Mouse (Mus musculus) WW6 (cell line): ENCODE results near the gene Mtfmt.

ENCODE experiments used
- DNase-seq: peaks from one replicate; pipeline ENCODE4 v3.0.0-alpha.2; 2013; ENCODE audit warnings: low read depth, low spot score

The Mtfmt gene

DNA sequence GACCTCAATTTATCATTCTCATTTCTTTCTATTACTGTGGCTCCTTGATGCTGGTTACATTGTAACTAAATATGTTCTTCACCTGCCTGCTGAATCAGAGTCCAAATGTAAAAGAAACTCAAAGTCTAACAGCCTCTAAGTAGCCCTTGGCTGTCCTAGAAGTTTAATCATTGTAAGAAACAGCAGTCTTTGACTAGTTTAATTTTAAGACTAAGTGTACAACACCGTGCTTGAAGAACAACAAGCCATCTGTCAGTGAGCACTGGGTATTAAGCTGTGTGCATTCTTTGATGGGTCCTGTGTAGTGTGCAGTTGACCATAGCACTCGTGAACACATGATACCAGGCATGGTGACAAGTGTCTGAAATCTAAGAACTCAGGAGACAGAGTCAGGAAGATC, 8.1 kb upstream of the Mtfmt start:
- DNase-seq: no peak

DNA sequence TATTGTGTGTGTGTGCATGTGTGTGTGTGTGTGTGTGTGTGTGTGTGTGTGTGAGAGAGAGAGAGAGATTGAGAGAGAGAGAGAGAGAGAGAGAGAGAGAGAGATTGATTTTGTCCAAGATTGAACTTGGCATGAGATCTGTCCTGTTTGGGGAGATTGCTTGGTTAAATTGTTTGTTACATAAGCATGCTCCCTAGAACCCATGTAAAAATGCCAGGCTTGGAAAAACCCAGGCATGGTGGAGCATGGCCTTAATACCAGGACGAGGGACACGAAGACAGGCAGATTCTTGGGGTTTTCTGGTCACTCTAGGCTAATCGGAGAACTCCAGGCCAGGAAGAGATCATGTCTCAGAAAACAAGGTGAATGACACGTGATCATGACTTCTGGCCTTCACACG, 7.6 kb upstream of the Mtfmt start:
- no peak for DNase-seq

DNA sequence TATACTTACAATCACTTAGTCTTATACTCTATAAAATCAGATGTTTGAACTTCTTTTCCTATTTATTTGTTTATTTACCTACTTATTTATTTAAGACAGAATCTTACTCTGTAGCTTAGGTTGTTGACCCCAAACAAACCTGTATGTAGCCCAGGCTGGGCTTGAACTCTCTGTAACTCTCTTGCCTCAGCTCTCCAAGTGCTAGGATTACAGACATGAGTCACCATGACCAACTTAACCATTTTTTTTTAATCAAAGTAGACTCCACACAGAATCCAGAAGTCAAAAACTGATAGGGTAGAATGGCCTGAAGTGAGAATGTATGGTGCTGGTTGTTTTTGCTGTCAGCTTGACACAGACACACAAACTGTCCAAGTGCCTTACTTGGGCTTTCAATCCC, 5.2 kb upstream of the Mtfmt start:
- no peak for DNase-seq

DNA sequence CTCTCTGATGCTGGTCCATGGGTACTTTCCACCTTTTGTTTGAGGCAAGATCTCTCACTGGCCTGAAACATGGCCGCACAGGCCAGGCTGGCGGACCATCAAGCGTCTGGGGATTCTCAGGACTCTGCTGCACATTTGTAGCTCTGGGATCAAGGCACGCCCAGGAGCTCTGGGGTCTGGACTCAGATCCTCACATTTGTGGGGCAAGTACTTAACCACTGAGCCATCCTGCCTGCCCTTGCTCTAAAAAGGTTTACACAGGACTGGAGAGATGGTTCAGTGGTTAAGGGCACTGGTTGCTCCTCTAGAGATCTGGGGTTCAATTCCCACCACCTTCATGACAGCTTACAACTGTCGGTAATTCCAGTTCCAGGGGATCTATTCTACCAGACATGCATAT, 4.7 kb upstream of the Mtfmt start:
- DNase-seq: no peak

DNA sequence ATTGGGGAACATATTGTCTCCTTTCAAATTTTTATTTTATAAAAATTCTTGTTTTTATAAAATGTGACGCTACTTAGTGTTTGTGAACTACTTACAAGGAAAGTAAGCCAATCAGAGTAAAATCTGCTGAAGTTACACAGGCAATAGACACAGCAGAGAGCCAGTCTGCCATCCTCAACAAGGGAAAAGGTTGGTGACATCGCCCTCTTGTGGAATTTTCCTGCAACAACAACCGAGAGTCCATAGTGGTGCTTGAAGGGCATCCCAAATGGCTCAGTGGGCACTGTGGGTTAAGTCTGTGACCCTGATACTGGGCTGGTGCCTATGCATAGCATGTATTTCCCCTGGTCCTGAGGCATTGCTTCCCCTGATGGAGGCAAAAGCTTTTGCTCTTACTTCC, 3.3 kb upstream of the Mtfmt start:
- peak; percentile 47 for DNase-seq

DNA sequence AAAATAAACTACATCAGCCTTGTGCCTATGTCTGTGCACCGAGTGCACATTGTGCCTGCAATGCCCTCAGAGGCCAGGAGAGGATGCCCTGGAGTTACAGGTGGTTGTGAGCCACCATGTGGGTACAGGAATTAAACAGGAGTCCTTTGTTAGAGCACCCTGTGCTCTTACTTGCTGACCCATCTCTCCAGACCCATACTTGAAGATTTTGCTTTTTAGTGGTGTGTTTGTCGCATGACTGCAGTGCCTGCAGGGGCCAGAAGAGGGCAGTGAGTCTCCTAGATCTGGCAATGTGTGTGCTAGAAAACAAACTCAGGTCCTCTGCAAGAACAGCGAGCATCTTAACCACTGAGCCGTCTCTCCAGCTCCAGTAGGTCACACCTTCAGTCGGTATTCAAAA, 1.4 kb upstream of the Mtfmt start:
- peak; percentile 59 for DNase-seq

DNA sequence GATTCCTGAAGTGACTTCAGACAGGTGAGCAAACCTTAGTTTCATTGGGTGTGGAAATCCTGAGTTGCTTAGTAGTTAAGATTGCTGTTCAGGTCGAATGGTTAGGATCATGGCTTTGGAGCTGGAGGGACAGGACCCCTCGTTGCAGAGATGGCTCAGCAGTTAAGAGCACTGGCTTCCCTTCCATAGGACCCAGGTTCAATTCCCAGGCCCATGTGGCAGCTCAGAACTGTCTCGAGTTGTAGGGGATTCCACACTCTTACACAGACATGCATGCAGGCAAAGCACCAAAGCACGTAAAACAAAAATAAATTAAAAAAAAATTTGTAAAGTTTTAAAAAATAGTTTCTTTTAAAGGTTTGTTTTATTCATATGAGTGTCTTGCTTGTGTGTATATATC, 371 bp upstream of the Mtfmt start:
- no peak for DNase-seq

DNA sequence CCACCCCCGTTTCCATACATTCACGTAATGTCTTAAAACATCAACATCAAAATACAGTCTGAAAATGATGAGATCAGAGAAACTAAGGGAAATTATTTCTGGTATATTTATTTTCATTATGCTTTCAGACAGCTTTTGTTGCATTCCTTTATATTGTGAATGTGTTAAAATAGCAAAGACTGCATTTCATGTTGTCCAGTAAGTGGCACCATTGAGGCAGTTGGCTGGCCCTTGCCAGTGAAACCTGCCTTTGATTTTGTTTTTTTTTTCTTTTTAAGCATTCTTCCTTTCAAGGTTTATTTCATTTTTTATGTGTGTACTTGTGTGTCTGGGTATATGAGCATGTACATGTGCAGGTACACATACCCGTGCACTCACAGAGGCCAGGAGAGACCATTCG, 9.1 kb downstream of the Mtfmt start:
- no peak for DNase-seq

DNA sequence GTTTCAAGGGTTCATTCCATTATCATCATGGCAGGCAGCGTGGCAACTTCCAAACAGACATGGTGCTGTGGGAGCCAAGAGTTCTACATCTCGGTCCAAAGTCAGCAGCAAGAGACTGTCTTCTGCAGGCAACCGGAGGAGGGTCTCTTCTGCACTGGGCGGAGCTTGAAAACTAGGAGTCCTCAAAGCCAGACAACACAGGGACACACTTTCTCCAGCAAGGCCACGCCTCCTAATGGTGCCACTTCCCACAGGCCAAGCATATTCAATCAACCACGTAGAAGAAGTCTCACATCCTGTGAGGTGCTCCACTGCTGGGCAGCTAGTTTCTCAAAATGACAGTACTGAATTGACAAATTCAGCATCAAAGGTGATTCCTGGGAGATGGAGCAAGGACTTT, 12.4 kb downstream of the Mtfmt start:
- DNase-seq: no peak

DNA sequence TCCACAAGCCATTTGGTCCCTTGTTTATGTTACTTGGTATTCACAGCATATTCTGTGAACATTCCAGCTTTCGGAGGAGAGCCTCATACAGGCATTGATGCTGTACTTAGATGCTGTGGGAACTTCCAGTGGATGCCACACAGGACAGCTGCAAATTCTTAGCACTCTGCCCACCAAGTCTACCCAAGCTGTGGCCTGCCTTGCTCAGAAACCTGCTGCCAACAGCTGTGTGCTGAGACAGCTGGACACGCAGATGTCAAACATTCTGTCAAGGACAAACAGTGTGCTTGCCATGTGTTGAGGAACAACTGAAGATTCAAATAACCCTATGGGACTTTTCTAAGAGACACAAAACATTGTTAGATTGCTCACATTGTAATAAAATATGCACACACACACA, 23.4 kb downstream of the Mtfmt start:
- no peak for DNase-seq

DNA sequence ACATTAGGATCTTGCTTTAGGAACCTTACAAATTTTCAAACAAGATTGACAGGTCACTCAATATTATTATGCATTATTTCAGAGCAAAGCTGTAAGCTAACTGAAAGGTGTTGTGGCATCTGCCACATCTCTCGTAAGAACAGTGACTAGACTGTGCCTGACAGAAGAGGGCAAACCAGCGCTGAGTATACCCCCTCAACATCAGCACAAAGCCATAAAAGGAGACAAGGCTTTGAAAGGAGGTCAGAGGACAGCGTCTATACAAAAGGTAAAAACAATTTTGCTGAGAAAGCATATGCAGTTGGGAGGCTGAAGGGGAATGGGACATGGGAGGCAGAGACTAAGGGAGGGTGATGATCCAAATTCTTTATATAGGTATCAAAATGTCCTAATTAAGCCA, 24.6 kb downstream of the Mtfmt start:
- DNase-seq: no peak

DNA sequence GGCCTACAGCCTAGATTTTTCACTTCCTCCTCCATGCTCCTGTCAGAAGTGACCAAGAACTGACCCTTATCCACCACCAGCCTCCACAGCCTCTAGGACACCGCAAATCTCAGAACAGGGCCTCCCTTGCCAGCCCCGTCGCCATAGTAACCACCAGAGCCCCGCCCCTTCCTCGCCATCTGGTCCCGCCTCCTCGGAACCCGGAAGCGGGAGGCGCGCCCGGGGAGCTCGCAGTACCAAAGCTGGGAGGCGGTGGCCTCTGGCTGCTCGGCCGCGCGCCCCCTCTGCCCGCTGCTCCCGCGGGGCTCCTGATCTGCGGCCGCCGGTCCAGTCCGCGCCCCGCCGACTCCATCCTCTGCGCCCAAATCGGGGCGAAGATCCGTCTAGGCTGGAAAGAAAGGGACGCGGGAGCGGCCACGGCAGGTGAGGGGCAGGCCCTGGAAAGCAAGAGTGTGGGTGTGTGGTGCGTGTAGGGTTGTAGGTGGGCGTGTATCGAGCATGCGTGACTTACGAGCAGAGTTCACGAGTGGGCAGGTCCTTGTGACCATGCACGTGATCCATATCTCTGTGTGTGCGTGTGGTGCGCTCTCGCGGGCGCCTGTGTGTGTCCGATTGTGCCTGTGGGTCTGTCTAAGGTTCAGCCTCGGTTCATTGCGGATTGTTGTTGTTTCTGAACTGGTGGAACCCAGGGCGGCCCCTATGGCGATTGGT, 25.3 kb downstream of the Mtfmt start, which contains the start of gene Spg21:
Spg21 (plus strand) TSS at position 216 of the 711 bp plus-strand sequence.
- peak; percentile 80 for DNase-seq

DNA sequence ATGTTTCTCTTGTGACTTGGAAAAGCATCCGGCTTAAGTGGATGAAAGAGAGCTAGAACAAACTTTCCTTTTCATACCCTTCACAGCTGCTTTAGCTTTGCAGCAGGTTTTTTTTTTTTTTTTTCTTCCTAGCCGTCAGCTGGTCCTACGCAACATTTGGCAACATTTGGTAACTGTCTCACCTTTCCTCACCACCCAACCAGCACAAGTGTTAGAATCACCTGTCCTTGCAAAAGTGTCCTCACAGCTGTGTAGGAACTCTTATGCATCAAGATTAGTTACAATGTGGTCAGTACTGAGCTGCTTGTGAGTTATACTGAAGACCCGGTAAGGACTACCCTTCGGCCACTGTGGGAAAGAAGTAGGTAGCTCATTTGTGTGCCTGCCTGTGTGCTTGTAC, 27.0 kb downstream of the Mtfmt start:
- DNase-seq: no peak

DNA sequence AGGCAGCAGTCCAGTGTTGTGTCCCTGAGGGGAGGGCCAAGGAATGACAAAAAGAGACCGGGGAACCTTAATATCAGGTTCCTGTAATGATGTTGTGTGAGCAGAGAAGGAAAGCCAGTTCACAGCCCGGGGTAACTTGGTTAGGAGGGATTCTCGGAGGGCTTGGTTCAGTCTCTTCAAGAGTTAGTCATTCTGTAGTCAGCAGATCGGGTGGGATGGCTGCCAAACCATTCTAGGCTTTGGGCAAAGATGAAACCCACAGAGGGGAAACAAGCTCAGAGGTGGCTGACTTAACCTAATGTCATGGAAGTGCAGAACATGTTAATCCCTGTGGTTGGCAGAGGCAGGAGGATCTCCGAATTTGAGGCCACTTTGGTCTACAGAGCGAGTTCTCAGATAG, 28.6 kb downstream of the Mtfmt start:
- no peak for DNase-seq

DNA sequence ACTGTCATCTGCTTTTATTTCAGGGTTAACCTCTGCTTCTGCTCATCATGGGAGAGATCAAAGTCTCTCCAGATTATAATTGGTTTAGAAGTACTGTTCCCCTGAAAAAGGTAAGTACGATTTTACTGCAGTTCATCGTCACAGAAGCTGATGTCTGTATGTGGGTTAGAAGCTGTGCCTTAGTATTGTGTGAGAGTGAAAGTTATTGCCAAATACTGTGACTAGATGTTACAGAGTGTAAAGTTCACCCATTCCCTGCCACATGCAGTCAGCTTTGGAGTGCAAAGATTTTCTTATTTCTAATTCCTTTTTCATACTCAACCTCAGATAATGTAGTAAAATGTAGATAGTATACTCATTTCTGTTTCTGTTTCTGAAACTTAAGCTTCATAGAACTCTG, 29.7 kb downstream of the Mtfmt start:
- DNase-seq: no peak

DNA sequence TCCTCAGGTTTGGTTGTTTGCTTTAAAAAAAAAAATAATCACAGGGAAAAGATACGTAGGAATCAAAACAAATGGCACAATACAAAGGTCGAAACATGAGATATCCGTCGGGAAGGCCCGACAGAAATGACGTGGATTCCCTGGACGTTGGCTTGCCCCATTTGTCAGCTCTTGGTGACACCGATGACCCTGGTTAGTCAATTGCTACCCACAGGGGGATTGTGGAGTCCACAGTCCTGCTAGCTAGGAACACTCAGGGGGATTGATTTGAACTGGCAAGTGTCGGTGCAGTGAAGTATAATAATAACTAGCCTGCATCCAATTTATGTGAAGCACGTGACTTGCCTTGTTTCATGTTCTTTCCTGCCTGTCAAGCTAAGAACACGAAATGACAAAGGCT, 32.1 kb downstream of the Mtfmt start:
- DNase-seq: no peak

DNA sequence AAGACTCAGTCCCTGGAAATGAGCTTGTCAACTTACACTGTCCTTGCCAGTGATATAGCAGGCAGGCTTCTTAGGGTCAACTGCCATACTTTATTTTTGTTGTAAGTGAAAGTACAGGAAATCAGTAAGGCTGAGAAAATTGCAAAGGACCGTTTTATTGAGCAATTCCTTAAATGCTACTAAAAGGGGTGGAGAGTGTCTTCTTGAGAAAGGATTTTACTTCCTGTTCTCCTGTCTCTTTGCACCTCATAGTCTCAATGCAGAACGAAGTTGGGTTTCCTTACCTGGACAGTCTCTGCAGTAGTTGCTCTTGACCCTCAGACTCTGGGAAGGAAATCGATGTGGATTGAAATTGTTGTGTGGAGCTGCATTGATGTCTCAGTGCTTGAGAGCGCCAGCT, 37.2 kb downstream of the Mtfmt start:
- no peak for DNase-seq

DNA sequence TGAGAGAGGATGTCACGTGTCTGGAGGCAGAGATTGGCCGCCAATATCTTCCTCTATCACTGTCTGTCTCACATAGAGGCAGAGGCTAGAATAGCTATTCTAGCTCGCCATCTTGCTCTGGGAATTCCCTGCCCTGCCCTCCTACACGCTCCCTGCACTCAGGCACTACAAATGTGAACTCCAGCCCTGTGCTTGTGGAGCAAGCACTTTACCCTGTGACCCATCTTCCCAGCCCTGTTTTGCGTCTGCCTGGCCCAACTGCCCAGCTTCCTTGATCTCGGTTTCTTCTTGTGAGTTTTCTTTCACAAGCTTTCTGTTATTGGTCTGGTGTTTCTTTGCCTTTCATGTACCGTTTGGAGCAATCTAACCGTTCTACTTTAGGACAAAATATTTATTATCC, 43.6 kb downstream of the Mtfmt start:
- DNase-seq: no peak

DNA sequence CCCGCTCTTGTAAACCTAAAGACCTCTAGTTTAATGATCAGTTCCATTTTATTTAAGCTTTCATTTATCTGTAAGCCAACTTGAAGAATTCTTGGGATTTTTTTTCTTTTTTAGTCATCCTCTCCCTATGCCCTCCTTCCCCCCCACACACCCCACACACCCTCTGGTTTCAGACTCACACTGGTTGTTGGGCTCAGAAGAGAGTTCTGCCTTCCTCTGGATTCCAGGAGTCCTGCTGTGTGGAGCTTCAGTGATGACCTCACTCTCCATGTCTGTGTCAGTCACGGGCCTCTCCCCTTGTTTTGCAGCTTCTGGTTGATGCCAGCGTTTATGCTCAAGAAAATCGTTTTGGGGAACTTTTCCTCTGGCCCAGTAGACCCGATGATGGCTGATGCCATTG, 44.5 kb downstream of the Mtfmt start:
- no peak for DNase-seq

DNA sequence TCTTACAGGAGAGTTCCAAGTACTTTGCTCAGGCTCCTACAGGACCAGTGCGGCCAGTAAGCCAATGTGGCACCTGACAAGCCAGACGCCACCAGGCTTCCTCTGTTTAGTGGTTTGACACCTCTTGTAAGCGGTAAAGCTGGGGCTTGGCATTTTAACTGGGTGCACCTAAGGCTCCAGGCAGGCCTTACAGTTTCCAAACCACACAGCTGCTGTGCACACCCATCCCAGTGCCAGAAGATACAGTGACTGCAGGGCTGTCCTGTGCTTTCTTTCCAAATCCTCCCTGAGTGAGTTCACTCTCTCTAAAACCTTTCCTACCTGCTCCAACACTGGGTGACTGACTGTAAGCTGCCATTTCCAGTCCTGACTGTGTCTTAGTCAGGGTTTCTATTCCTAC, 55.9 kb downstream of the Mtfmt start:
- no peak for DNase-seq

DNA sequence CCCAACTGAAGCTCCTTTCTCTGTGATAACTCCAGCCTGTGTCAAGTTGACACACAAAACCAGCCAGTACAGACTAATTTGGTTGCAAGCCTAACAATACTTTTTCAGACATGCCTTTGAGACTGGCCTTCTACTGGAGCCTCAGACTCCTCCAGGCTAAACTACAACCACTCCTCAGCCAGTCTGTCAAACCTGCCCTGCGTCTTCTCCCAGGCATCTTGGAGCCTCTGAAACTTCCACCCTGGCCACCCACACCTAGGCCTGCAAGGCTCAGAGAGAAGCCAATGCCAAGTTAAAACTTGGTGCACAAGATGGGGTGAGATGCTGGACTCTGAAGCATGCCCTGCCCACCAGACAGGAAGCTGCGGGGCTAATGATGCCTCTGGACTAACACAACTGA, 56.8 kb downstream of the Mtfmt start:
- DNase-seq: no peak

DNA sequence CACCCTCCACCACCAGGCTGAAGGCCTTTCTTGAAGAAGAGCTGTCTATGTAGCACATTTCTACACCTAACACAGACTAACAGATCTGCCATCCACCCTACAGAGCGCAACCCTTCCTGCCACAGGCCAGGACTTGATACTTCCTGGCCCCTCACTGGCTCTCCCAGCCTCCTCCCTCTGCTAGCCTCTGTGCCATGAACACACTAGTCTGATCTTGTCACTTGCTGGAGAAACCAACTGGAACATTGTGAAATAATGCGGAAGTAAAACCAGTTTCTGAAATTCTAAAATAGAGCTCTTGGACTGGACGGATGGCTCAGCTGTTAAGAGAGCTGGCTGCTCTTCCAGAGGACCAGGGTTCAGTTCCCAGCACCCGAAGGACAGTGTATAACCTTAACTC, 57.3 kb downstream of the Mtfmt start:
- DNase-seq: no peak

DNA sequence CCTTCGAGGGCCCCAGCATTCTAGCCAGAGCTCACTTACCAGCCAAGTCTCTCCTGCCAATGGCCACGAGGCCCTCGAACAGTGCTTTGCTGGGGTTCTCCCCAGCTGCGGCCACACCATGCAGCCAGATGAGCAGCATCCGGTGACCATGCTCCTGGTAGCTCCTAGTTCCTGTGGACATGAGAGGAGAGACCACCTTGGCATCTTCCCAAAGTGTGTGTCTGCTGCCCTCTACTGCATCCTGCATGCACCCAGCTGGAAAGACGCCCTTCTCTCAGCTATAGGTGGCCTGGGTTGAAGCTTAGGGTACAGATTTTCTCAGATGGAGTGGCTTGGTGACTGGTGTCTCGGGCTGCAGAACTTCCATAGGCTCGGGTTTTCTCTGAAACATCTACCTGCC, 66.6 kb downstream of the Mtfmt start:
- no peak for DNase-seq
